Mouse (Mus musculus) 3T3-L1 (cell line): ENCODE data around the gene Sync.

Source experiments
- DNase-seq: peaks from one replicate; pipeline ENCODE4 v3.0.0-alpha.2; 2015; ENCODE audit warnings: low read depth, low spot score

The Sync gene

GRCm38 (mm10) chr4:129303816-129304215 lies 16.4 kb downstream of the Sync start:
- DNase-seq = peak; percentile 79

GRCm38 (mm10) chr4:129304306-129304705 lies 16.9 kb downstream of the Sync start:
- DNase-seq = peak; percentile 36

GRCm38 (mm10) chr4:129307936-129308335 lies 20.5 kb downstream of the Sync start:
- no peak for DNase-seq

GRCm38 (mm10) chr4:129313886-129314285 lies 26.5 kb downstream of the Sync start:
- DNase-seq = no peak

GRCm38 (mm10) chr4:129320876-129321275 lies 33.5 kb downstream of the Sync start:
- no peak for DNase-seq

GRCm38 (mm10) chr4:129322042-129322441 lies 34.6 kb downstream of the Sync start:
- DNase-seq = no peak

GRCm38 (mm10) chr4:129323491-129323890 lies 36.1 kb downstream of the Sync start:
- DNase-seq = no peak

- peak; percentile 91 for DNase-seq
These were observed 37.3 kb downstream of the Sync start for GRCm38 (mm10) chr4:129324756-129325155.

- no peak for DNase-seq
These were observed 38.8 kb downstream of the Sync start for GRCm38 (mm10) chr4:129326191-129326590.

- peak; percentile 28 for DNase-seq
These were observed 45.4 kb downstream of the Sync start for GRCm38 (mm10) chr4:129332846-129333245.

- DNase-seq = no peak
These were observed 47.3 kb downstream of the Sync start for GRCm38 (mm10) chr4:129334677-129335215.

GRCm38 (mm10) chr4:129335216-129336074 lies 48.0 kb downstream of the Sync start, which contains the start of the genes Rbbp4 and Zbtb8os:
Gene Rbbp4, minus strand, starts transcription at chr4:129335370.
Gene Zbtb8os, plus strand, starts transcription at chr4:129335695.
- DNase-seq = peak; percentile 97

- peak; percentile 60 for DNase-seq
These were observed 48.9 kb downstream of the Sync start for GRCm38 (mm10) chr4:129336291-129336690.

GRCm38 (mm10) chr4:129339743-129340142 lies 52.3 kb downstream of the Sync start:
- peak; percentile 52 for DNase-seq

- DNase-seq = no peak
These were observed 54.5 kb downstream of the Sync start for GRCm38 (mm10) chr4:129341888-129342287.

GRCm38 (mm10) chr4:129342705-129343104 lies 55.3 kb downstream of the Sync start:
- no peak for DNase-seq

GRCm38 (mm10) chr4:129346481-129347154 lies 59.2 kb downstream of the Sync start:
- DNase-seq = no peak

- peak; percentile 90 for DNase-seq
These were observed 63.2 kb downstream of the Sync start for GRCm38 (mm10) chr4:129350644-129351043.

GRCm38 (mm10) chr4:129351111-129351510 lies 63.7 kb downstream of the Sync start:
- no peak for DNase-seq

GRCm38 (mm10) chr4:129353176-129353575 lies 65.8 kb downstream of the Sync start:
- no peak for DNase-seq

GRCm38 (mm10) chr4:129354236-129354635 lies 66.8 kb downstream of the Sync start:
- no peak for DNase-seq

GRCm38 (mm10) chr4:129357613-129358163 lies 70.3 kb downstream of the Sync start:
- DNase-seq = no peak
